Mouse (Mus musculus) left cerebral cortex, postnatal 36 days (tissue): ENCODE measurements around the gene Ulk4. TPM values are rescaled to one million over a fixed set of nuclear protein-coding genes. Genes with fewer than 3 reads are reported as not detected.
A peak's percentile ranks its signal among the peaks of the same experiment; 100 is the strongest.

ENCODE experiments used
- DNase-seq, 2 experiments: peaks; one replicate each; pipeline ENCODE4 v3.0.0; 2021 to 2022; ENCODE audit warnings: low spot score in 2 of 2, mixed read lengths in 1 of 2
- intact Hi-C: fragments of 180-260 bp; cut with DNase I; formaldehyde crosslinking; loops from one replicate; pipeline ENCODE4 v1.15.1; 2025
- total RNA-seq, 2 experiments: library from RNA; stranded (reverse); gene quantifications; 2 replicates each; pipeline ENCODE4 v1.2.3; 2021

Gene Ulk4
- total RNA-seq, 2 experiments from 2014 or later = 6.3 to 11.4 TPM

GRCm38 (mm10) chr9:120973026-120973515, 303.9 kb downstream of the Ulk4 start:
- DNase-seq = no peak
- intact Hi-C loops = no loop called here

GRCm38 (mm10) chr9:120965007-120965406, 312.0 kb downstream of the Ulk4 start:
- intact Hi-C loops = no loop called here
- DNase-seq = no peak

GRCm38 (mm10) chr9:120964224-120964623, 312.8 kb downstream of the Ulk4 start:
- intact Hi-C loops = no loop called here
- DNase-seq = no peak

GRCm38 (mm10) chr9:120963720-120964119, 313.3 kb downstream of the Ulk4 start:
- intact Hi-C loops = no loop called here
- DNase-seq = no peak

GRCm38 (mm10) chr9:120963104-120963503, 313.9 kb downstream of the Ulk4 start:
- intact Hi-C loops = no loop called here

DNA sequence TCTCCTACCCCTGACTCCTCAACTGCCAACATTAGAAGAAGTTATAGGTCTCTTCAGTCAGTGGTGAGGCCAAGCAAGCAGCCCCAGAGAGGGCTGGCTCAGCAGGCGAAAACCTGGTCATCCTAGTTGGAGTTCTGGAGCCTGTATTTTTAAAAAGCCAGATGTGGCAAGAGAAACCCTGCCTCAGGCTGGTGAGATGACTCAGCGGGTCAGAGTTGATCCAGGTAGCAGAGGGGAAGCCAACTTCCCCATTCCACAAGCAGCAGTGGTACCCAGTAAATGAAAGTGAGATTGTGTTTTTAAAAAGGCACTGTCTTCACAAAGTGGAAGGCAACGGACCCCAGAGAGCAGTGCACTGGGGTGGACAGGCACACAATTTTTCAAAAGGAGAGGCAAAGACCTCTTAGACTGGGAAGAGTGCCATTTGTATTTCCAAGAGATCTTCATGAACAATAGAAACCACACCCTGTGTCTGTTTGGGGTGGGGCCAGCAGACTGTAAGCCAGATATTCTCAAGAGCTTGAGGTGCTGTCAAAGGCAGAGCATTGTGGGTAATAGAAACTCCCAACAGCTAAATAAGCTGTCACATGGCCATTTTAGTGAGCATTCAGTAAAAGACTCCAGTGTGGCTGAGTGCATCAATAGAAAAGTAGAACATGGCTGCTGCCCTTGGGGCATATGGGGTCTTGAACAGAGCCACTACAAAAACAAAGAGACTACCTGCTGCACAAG, 314.9 kb downstream of the Ulk4 start:
- DNase-seq = no peak
- intact Hi-C loops = no loop called here

More at GRCm38 (mm10) chr9:120963104-120963503, 313.9 kb downstream of the Ulk4 start:
- no peak for DNase-seq

- no peak for DNase-seq
- intact Hi-C loops = no loop called here
Observed at GRCm38 (mm10) chr9:120961466-120961865, 315.5 kb downstream of the Ulk4 start.

GRCm38 (mm10) chr9:120960611-120961010, 316.4 kb downstream of the Ulk4 start:
- no peak for DNase-seq
- intact Hi-C loops = no loop called here

DNA sequence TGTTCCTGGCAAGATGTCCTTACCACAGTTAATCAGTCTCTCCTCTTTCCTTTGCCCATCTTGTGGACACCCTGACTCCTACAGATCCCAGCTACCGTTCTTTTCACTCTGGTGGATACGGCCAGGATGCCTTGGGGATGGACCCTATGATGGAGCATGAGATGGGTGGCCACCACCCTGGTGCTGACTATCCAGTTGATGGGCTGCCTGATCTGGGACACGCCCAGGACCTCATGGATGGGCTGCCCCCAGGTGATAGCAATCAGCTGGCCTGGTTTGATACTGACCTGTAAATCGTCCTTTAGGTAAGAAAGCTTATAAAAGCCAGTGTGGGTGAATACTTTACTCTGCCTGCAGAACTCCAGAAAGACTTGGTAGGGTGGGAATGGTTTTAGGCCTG, 317.8 kb downstream of the Ulk4 start:
- no peak for DNase-seq
- intact Hi-C loops = no loop called here

- DNase-seq = no peak
- intact Hi-C loops = no loop called here
Observed at GRCm38 (mm10) chr9:120958560-120958959, 318.4 kb downstream of the Ulk4 start.

DNA sequence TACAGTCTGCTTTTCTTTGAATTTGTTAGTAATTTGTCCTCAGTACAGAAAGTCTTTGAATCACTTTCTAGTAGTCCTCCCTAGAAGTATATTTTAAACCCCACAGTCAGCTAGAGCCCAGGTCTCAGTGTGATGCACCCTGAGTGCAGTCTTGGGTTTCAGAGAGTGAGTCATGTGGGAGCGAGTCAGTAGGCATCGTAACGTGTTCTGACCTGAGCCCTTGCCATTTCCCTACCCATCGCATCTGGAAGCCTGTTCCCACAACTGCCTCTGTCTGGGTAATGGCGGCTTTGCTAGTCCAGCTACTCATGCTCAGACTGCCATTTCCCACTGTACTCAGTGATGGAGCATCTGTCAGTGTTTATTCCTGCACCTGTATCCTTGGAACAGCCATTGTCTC, 318.9 kb downstream of the Ulk4 start:
- intact Hi-C loops = no loop called here
- DNase-seq = no peak

GRCm38 (mm10) chr9:120951947-120952346, 325.1 kb downstream of the Ulk4 start:
- intact Hi-C loops = no loop called here
- DNase-seq = no peak

- DNase-seq = no peak
- intact Hi-C loops = no loop called here
Observed at GRCm38 (mm10) chr9:120950761-120951160, 326.2 kb downstream of the Ulk4 start.

DNA sequence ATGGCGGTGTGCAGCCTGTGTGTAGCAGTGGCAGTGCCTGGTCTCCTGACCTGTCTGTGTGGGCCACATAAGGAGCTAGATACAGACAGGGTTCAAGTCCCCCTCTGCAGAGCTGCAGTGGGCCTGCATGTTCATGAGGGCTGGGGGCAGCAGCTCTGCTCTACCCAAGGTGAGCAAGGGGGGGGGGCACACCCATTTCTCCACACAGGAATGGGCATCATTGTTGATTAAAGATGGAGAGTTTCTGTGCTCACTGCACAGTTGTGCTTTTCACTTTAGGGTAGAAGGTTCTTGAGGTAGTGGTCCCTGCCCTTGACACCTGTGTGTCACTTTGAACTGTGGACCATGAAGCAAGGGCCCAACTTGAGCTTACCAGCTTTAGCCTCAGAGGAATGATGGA, 328.2 kb downstream of the Ulk4 start:
- intact Hi-C loops = no loop called here
- no peak for DNase-seq

DNA sequence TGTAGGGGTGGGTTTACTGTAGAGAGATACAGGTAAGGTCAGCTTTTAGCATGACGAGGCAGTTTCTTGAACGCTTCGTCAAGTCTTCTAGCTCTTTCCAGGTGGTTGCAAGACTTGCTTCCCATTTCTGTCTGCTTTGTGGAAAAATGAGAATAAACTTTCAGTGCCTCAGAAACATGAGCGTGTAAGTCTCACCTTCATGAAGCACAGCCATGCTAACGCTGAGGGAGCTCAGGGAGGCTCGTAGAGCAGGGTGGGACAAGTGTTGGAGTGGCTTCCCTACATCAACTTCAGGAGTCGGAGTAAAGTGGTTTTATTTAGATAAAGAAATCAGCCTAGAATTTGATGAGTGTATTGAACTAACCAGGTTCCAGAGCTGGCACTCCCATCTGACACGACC, 330.9 kb downstream of the Ulk4 start:
- intact Hi-C loops = no loop called here

DNA sequence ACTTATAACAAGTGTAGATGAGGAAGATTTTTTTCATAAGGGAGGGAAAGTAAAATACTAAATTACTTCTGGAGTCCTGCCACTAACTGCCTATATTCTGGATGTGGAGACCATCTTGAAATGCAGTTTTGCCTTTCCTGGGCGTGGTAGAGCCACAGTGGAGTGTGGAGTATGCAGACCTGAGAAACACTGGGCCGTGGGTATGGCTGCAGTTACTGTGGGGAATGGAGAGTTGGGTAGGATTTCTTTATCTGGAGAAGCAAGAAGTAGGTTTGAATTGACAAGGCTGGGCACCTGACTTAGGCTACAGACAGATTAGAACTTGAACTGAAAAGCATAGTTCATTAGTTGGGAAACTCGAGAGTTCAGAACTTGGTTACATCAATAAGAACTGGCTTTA, 332.8 kb downstream of the Ulk4 start:
- no peak for DNase-seq
- intact Hi-C loops = no loop called here

More for the DNA sequence above, 330.9 kb downstream of the Ulk4 start:
- no peak for DNase-seq

GRCm38 (mm10) chr9:120943757-120944156, 333.2 kb downstream of the Ulk4 start:
- DNase-seq = no peak
- intact Hi-C loops = no loop called here

- no peak for DNase-seq
- intact Hi-C loops = no loop called here
Observed at GRCm38 (mm10) chr9:120940858-120941257, 336.1 kb downstream of the Ulk4 start.

DNA sequence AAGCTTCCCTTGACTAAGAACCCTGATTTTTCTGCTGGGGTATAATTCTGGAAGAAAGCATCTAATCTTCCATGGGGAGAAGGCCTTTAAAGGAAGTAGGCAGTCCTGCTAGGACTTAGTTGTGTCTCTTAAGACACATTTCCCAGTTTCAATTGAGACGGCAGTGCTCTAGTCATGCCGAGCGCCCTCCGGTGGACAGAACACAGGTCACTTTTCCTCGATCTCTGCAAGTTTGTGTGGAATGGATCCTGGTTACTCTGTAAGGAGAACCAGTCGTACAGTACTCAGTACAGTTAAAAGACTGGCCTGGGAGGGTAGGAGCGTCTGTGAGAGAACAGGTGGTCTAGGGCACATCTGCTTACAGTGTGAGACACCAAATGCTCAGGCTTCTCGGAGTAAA, 340.6 kb downstream of the Ulk4 start:
- peak in 1 of 2 experiments; percentile 44 for DNase-seq
- intact Hi-C loops = loop anchor here (5.0 kb wide), 1 partner anchor 159 kb away; no protein-coding TSS in a partner anchor

GRCm38 (mm10) chr9:120935634-120935922, 341.4 kb downstream of the Ulk4 start:
- no peak for DNase-seq
- intact Hi-C loops = loop anchor here (2.0 to 5.0 kb wide), 2 partner anchors 158 to 333 kb away; no protein-coding TSS in a partner anchor

DNA sequence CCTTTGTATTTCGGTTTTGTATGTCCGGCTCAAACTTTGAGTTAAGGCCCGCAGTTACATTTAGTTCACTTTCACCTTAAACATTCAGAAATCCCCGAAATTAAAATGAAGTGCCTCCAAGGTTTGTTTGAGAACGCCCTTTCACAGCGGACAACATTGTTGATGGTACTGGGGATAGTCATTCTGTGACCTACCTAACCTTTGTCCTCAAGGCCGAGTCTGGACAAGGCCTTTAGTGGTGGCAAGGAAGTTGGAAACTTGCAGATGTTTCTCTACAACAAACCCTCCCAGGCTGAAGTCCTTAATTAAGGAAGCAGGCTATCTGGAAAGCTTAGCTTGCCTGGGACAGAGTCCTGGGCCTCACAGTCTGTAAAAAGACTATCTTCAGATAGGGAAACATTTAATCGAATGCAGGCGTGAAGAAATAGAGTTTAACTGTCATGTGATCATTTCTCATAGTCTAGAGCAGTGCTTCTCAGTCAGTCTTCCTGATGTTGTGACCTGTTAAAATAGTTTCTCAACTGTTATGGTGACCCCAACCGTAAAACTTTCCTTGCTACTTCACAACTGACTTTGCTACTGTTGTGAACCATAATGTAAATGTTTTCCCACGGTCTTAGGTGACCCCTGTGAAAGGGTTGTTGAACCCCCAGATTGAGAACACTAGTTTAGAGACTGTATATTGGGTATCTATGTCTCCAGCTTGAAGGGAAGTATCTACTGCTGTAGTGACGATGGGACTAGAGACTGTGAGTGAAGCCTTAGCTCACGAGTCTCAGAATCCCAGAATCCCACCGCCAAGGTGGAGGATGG, 342.0 kb downstream of the Ulk4 start:
- DNase-seq = no peak
- intact Hi-C loops = loop anchor here (2.0 to 5.0 kb wide), 3 partner anchors 53 to 332 kb away; no protein-coding TSS in a partner anchor
